ENCODE assay signal across 13 mouse cellular contexts in the genomic region with DNA sequence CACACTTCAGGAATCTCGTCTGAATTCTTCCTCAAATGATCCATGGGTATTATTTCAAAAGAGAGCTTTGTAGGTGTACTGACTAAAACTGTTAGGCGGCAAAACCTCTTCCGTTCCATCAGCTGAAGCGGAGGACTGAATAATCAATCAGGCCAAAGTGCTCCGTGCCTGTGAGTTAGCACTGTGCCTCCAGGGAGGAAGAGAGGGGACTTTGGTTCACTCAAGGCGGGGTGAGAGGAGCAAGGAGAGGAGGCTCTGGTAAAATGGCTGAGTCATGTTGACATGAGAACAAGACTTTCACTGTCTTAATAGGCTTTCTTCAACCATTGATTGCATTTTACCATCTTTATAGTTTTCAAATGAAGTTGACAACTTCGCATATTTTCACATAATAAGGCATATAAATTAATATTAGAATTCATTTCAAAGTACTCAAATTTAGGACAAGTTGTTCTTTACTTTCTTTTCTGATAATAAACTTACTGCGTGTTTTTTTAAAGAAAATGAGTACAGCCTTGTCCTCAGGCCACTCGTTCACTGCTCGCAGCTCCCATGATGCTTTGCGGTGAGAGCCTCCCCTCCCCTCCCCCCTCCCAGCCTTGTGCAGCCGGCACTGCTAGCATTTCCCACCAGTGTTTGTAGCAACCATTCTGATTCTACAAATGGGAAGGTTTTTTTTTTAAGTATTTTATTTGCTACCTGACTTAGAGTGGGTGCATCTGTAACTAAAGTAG.
DNase-seq lines count a peak whose midpoint lies in the region; ATAC-seq and TF ChIP-seq lines count a peak whose summit lies in the region.
"Had no signal": no experiment of that assay in that cellular context is flagged by ENCODE, and none has a peak within 500 bp of the region (broad histone marks: within the 10 kb centered on the region; RNA-seq: fewer than 3 reads in every experiment).

No protein-coding gene starts in this region.

- H3K9me3 ChIP-seq in erythroblast, embryonic 14.5 days (ENCODE audit: control insufficient read depth, low read length): no peaks in the 10 kb centered on the region
- H3K9me3 ChIP-seq: hindbrain, embryonic 13.5 days; neural tube, embryonic 13.5 days had no signal

- H3K4me1 ChIP-seq in erythroblast, embryonic 14.5 days (ENCODE audit: control insufficient read depth): peaks cover 33% of the 10 kb centered on the region
- H3K4me1 ChIP-seq: neural tube, embryonic 13.5 days had no signal

- H3K4me3 ChIP-seq in erythroblast, embryonic 14.5 days (replicated peaks): peak overlapping the region; percentile 47
- H3K4me3 ChIP-seq: hindbrain, embryonic 13.5 days; neural tube, embryonic 13.5 days had no signal

- TF ChIP-seq CTCF in brain, embryonic 14.5 days (IDR thresholded peaks at IDR 0.05; ENCODE audit: borderline replicate concordance, extremely low read depth, insufficient read depth, insufficient read length): no peak

- ATAC-seq in erythroblast, adult 5-6 weeks (replicated peaks; ENCODE audit: low FRiP score, poor library complexity, severe bottlenecking): no peak
- ATAC-seq in megakaryocyte progenitor cell, adult 5-6 weeks (replicated peaks; ENCODE audit: poor library complexity): peak; percentile 56

- no peaks in the 10 kb centered on the region for H3K36me3 ChIP-seq in erythroblast, embryonic 14.5 days (ENCODE audit: control insufficient read depth)

- intact Hi-C loops in heart, postnatal 25 days (cut with DNase I): no loop called here

- TF ChIP-seq POLR2A in brain, embryonic 14.5 days (IDR thresholded peaks at IDR 0.05; ENCODE audit: borderline replicate concordance, extremely low read depth, insufficient read depth, insufficient read length, poor library complexity, severe bottlenecking): no peak

- peak; percentile 36 for DNase-seq in brain, embryonic 14.5 days (ENCODE audit: low read depth)
- peak; percentile 34 for DNase-seq in induced T-regulatory cell, adult 2 months (ENCODE audit: low read depth)
- no peak for DNase-seq in heart, postnatal 25 days (ENCODE audit: low spot score)
- no peak for DNase-seq in kidney, adult 8-10 months
- no peak for DNase-seq in T-cell, adult 2 months (ENCODE audit: low spot score)
- DNase-seq: kidney, postnatal 25 days; left cerebral cortex, postnatal 4 days; thymus, postnatal 14 days had no signal

- H3K27me3 ChIP-seq in erythroblast, embryonic 14.5 days (ENCODE audit: control insufficient read depth): no peaks in the 10 kb centered on the region
- H3K27me3 ChIP-seq: hindbrain, embryonic 13.5 days; neural tube, embryonic 13.5 days had no signal

Comparison
In these comparisons a context has a peak if more than half of its experiments do, and no peak if none do; other contexts are left out.
1. DNase-seq: peak in brain, embryonic 14.5 days (single experiment) and induced T-regulatory cell, adult 2 months (single experiment); none in heart, postnatal 25 days (single experiment), kidney, adult 8-10 months (0 of 2) and T-cell, adult 2 months (single experiment).